Mouse (Mus musculus): ENCODE data around the gene AW549877. TPM values are rescaled to one million over a fixed set of nuclear protein-coding genes. Genes with fewer than 3 reads are reported as not detected.

AW549877 gene
- polyA plus RNA-seq, 2 experiments: 7.2 to 7.4 TPM

GRCm38 (mm10) chr15:3984876-3985275 is 10.7 kb downstream of the AW549877 start:
- Histone ChIP-seq H3K4me3 (ENCODE audit: insufficient read depth in 1 of 2, low read depth in 2 of 2, low read length in 2 of 2) (no peak overlapping the region), H3K27ac (no peak overlapping the region), H3K36me3 (replicated peaks; ENCODE audit: control insufficient read depth, insufficient read depth, low read depth) (peaks cover 6% of the 10 kb centered on the region), H3K27me3 (ENCODE audit: control insufficient read depth, insufficient read depth, low read length) (no peaks in the 10 kb centered on the region), H3K9ac (replicated peaks) (no peak overlapping the region), H3K9me3 (ENCODE audit: control insufficient read depth, low read length) (no peaks in the 10 kb centered on the region), H3K4me2 (ENCODE audit: low read depth) (no peak overlapping the region), H3K4me1 (replicated peaks; ENCODE audit: control insufficient read depth in 2 of 2, insufficient read depth in 2 of 2, low read length in 1 of 2) (peaks cover 2 to 3% of the 10 kb centered on the region in 2 experiments; a peak in 3 of 4 replicates)
- TF ChIP-seq CTCF (IDR thresholded peaks at IDR 0.05; ENCODE audit: low read depth): no peak
- ATAC-seq (ENCODE audit: insufficient read depth): no peak
- DNase-seq (ENCODE audit: low read depth in 3 of 3, low spot score in 3 of 3): no peak
- WGBS (ENCODE audit: insufficient replicate concordance): 67% methylated on average over 2 of the region's 2 CpGs

GRCm38 (mm10) chr15:3982732-3983131 is 12.8 kb downstream of the AW549877 start:
- no peak overlapping the region for H3K4me3 ChIP-seq (ENCODE audit: insufficient read depth in 1 of 2, low read depth in 2 of 2, low read length in 2 of 2)
- no peak for ATAC-seq (ENCODE audit: insufficient read depth)
- no peak for TF ChIP-seq EP300 (IDR thresholded peaks at IDR 0.05; ENCODE audit: low read depth)
- no peak for TF ChIP-seq CTCF (IDR thresholded peaks at IDR 0.05; ENCODE audit: low read depth)
- no peak overlapping the region for H3K4me2 ChIP-seq (ENCODE audit: low read depth)
- H3K9me3 ChIP-seq (ENCODE audit: control insufficient read depth, low read length): no peaks in the 10 kb centered on the region
- H3K27ac ChIP-seq: no peak overlapping the region
- no peak for DNase-seq (ENCODE audit: low read depth in 3 of 3, low spot score in 3 of 3)
- H3K4me1 ChIP-seq (replicated peaks; ENCODE audit: control insufficient read depth in 2 of 2, insufficient read depth in 2 of 2, low read length in 1 of 2): peaks cover 3 to 7% of the 10 kb centered on the region in 2 experiments; a peak in 3 of 4 replicates
- 63% methylated on average over 5 of the region's 5 CpGs for WGBS (ENCODE audit: insufficient replicate concordance)
- H3K36me3 ChIP-seq (replicated peaks; ENCODE audit: control insufficient read depth, insufficient read depth, low read depth): peaks cover 6% of the 10 kb centered on the region
- H3K9ac ChIP-seq (replicated peaks): no peak overlapping the region
- no peaks in the 10 kb centered on the region for H3K27me3 ChIP-seq (ENCODE audit: control insufficient read depth, insufficient read depth, low read length)

- WGBS (ENCODE audit: insufficient replicate concordance): 64% methylated on average over 3 of the region's 3 CpGs
- H3K4me2 ChIP-seq (ENCODE audit: low read depth): peak overlapping the region; percentile 79
- DNase-seq (ENCODE audit: low read depth in 3 of 3, low spot score in 3 of 3) (no peak), ATAC-seq (ENCODE audit: insufficient read depth) (peak; percentile 40)
- TF ChIP-seq EP300 (IDR thresholded peaks at IDR 0.05; ENCODE audit: low read depth): no peak
- no peak for TF ChIP-seq CTCF (IDR thresholded peaks at IDR 0.05; ENCODE audit: low read depth)
- no peaks in the 10 kb centered on the region for H3K27me3 ChIP-seq (ENCODE audit: control insufficient read depth, insufficient read depth, low read length)
- H3K9me3 ChIP-seq (ENCODE audit: control insufficient read depth, low read length): no peaks in the 10 kb centered on the region
- H3K36me3 ChIP-seq (replicated peaks; ENCODE audit: control insufficient read depth, insufficient read depth, low read depth): no peaks in the 10 kb centered on the region; the same call in none of the 2 replicates
- peaks cover 3 to 7% of the 10 kb centered on the region in 2 experiments; a peak in 3 of 4 replicates for H3K4me1 ChIP-seq (replicated peaks; ENCODE audit: control insufficient read depth in 2 of 2, insufficient read depth in 2 of 2, low read length in 1 of 2)
- H3K27ac ChIP-seq: no peak overlapping the region
- H3K4me3 ChIP-seq (ENCODE audit: insufficient read depth in 1 of 2, low read depth in 2 of 2, low read length in 2 of 2): peak overlapping the region in 1 of 2 experiments; percentile 65; a peak in 1 of 4 replicates
- H3K9ac ChIP-seq (replicated peaks): no peak overlapping the region
These were observed 15.7 kb downstream of the AW549877 start for GRCm38 (mm10) chr15:3979871-3980270.

DNA sequence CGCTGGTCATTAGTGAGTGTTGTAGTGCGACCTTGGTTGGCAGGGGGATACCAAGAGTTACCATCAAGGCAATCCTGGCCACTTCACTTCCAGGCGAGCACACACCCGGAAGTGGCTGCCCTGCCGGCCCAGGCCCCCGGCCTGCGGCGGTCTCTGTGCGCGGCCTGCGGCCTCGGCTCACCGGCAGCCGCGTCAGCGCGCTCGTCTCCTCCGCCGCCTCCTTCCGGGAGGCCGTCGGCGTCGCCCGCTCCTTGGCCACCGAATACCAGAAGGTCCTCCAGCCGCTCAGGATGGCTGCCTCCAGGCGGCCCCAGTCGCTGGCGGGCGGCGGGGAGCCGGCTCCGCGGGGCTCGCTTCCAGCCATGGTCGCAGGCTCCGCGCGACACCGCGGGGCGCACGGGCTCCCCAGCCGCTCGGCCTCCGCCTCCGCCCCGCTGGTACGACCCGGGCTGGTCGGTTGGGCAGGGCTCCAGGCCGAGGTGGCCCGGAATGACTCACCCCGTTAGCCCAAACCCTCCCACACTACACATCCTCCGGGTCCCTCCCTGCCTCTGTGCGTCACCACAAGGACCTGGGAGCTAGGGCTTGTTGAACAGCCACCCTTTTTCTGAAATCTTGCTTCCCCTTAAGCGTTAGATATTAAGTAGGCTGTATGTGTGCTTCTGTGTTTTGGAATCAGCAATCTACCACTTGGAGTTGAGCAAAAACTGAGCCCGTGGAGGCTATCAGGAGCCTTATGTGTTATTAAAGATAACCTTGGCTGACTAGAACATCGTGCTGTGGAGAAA is 16.3 kb downstream of the AW549877 start, which contains the start of gene Fbxo4:
Gene Fbxo4 (minus strand): TSS at position 513 of the 788 bp plus-strand sequence.
- Histone ChIP-seq H3K9ac (replicated peaks) (peak within 1 kb of the TSS; percentile 73), H3K4me1 (replicated peaks; ENCODE audit: control insufficient read depth in 2 of 2, insufficient read depth in 2 of 2, low read length in 1 of 2) (peaks cover 3 to 7% of the 10 kb centered on the region in 2 experiments; a peak in 3 of 4 replicates), H3K27ac (peak within 1 kb of the TSS; percentile 6), H3K9me3 (ENCODE audit: control insufficient read depth, low read length) (no peaks in the 10 kb centered on the region), H3K36me3 (replicated peaks; ENCODE audit: control insufficient read depth, insufficient read depth, low read depth) (no peaks in the 10 kb centered on the region; the same call in none of the 2 replicates), H3K4me2 (ENCODE audit: low read depth) (peak within 1 kb of the TSS; percentile 79), H3K27me3 (ENCODE audit: control insufficient read depth, insufficient read depth, low read length) (no peaks in the 10 kb centered on the region), H3K4me3 (ENCODE audit: insufficient read depth in 1 of 2, low read depth in 2 of 2, low read length in 2 of 2) (peak within 1 kb of the TSS; percentile 57 to 65)
- DNase-seq (ENCODE audit: low read depth in 3 of 3, low spot score in 3 of 3): peak; percentile 36 to 56 (median 41)
- TF ChIP-seq EP300 (IDR thresholded peaks at IDR 0.05; ENCODE audit: low read depth) (no peak), CTCF (IDR thresholded peaks at IDR 0.05; ENCODE audit: low read depth) (no peak)
- WGBS (ENCODE audit: insufficient replicate concordance): under 1% methylated on average over 54 of the region's 61 CpGs
- peak; percentile 93 for ATAC-seq (ENCODE audit: insufficient read depth)

GRCm38 (mm10) chr15:3978279-3978678 is 17.3 kb downstream of the AW549877 start:
- Histone ChIP-seq H3K27ac (no peak overlapping the region), H3K4me2 (ENCODE audit: low read depth) (peak overlapping the region; percentile 79), H3K9me3 (ENCODE audit: control insufficient read depth, low read length) (no peaks in the 10 kb centered on the region), H3K4me1 (replicated peaks; ENCODE audit: control insufficient read depth in 2 of 2, insufficient read depth in 2 of 2, low read length in 1 of 2) (peaks cover 3 to 7% of the 10 kb centered on the region in 2 experiments; a peak in 3 of 4 replicates), H3K27me3 (ENCODE audit: control insufficient read depth, insufficient read depth, low read length) (no peaks in the 10 kb centered on the region), H3K4me3 (ENCODE audit: insufficient read depth in 1 of 2, low read depth in 2 of 2, low read length in 2 of 2) (no peak overlapping the region), H3K36me3 (replicated peaks; ENCODE audit: control insufficient read depth, insufficient read depth, low read depth) (no peaks in the 10 kb centered on the region; the same call in 1 of the 2 replicates), H3K9ac (replicated peaks) (no peak overlapping the region)
- WGBS (ENCODE audit: insufficient replicate concordance): 73% methylated on average over 2 of the region's 2 CpGs
- TF ChIP-seq CTCF (IDR thresholded peaks at IDR 0.05; ENCODE audit: low read depth) (0 out of 2 replicates have a peak, but pooled peaks have one; percentile 11), EP300 (IDR thresholded peaks at IDR 0.05; ENCODE audit: low read depth) (no peak)
- no peak for ATAC-seq (ENCODE audit: insufficient read depth)
- no peak for DNase-seq (ENCODE audit: low read depth in 3 of 3, low spot score in 3 of 3)

Data from liver, embryonic 14.5 days (tissue).